Mouse (Mus musculus) heart, embryonic 11.5 days (tissue): ENCODE measurements around the gene Gp1bb. TPM values are rescaled to one million over a fixed set of nuclear protein-coding genes. Genes with fewer than 3 reads are reported as not detected.

ENCODE experiments used
- ATAC-seq: fragments of 200-750 bp; cut with Nextera tagmentation; replicated peaks from 2 replicates; pipeline ENCODE4 v1.8.0; 2017; ENCODE audit warnings: moderate library complexity; ENCODE audit not compliant: insufficient number of reproducible peaks, low FRiP score, low TSS enrichment
- H3K27ac ChIP-seq: fragments of 300-500 bp; sonication (generic); 2 replicates; pipeline ENCODE4 v1.5.1; 2014; ENCODE audit warnings: mild to moderate bottlenecking, low read depth, low read length
- H3K27me3 ChIP-seq: fragments of 300-500 bp; sonication (generic); 2 replicates; pipeline ENCODE4 v1.6.1; 2014; ENCODE audit warnings: mild to moderate bottlenecking, low read length, mixed read lengths; ENCODE audit not compliant: control insufficient read depth, insufficient read depth
- H3K36me3 ChIP-seq: fragments of 300-500 bp; sonication (generic); 2 replicates; pipeline ENCODE4 v1.6.1; 2014; ENCODE audit warnings: mild to moderate bottlenecking, low read length, moderate library complexity, mixed read lengths; ENCODE audit not compliant: control insufficient read depth, insufficient read depth
- H3K4me1 ChIP-seq: fragments of 300-500 bp; sonication (generic); 2 replicates; pipeline ENCODE4 v1.6.1; 2014; ENCODE audit warnings: low read length; ENCODE audit not compliant: control insufficient read depth, insufficient read depth
- H3K4me2 ChIP-seq: fragments of 300-500 bp; sonication (generic); 2 replicates; pipeline ENCODE4 v1.6.1; 2014; ENCODE audit warnings: mild to moderate bottlenecking, moderate library complexity
- H3K4me3 ChIP-seq: fragments of 300-500 bp; sonication (generic); 2 replicates; pipeline ENCODE4 v1.5.1; 2014; ENCODE audit warnings: low read depth, low read length
- H3K9ac ChIP-seq: fragments of 300-500 bp; sonication (generic); 2 replicates; pipeline ENCODE4 v1.6.1; 2014; ENCODE audit warnings: mild to moderate bottlenecking, low read depth, low read length, moderate library complexity
- H3K9me3 ChIP-seq: fragments of 300-500 bp; sonication (generic); replicated peaks from 2 replicates; pipeline ENCODE4 v1.6.1; 2016; ENCODE audit warnings: low read length; ENCODE audit not compliant: control insufficient read depth
- WGBS: fragments of 180-500 bp; shearing (Covaris S2); extraction: QIAGEN DNeasy Blood & Tissue Kit; methylation state at CpG from one replicate; pipeline ENCODE4 v1.1.7; 2014; ENCODE audit not compliant: insufficient replicate concordance; 5-methylcytosine and 5-hydroxymethylcytosine counted together
- polyA plus RNA-seq: library from polyadenylated mRNA; unstranded; fragments of >200 nt; fragmentation: Nextera tagmentation; extraction: Ambion mirVana; gene quantifications from 2 replicates; pipeline ENCODE4 v1.2.1, GENCODE M21; 2014

The Gp1bb gene
- polyA plus RNA-seq, result 8.3 and 8.6 TPM in 2 replicates

DNA sequence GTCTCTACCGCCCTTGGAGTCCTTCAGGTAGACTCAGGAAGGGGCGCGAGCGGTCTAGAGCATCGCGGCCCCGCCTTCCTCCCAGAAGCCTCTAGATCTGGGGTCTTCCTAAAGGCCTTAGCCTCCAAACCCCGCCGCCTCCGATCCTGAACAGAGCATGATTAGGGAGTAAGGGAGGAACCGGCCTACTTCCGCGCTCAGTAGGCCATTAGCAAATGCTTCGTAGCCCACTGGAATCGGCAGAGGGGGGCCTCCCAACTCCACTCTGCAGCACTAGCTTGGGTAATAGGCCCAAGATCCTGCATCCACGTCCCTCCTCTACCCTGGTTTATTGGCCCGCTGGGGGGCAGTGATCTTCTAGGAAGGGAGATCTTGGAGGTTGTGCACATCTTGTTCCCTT lies at the start of gene Gp1bb:
Gene Gp1bb, minus strand, starts transcription at position 385 of the 400 bp plus-strand sequence.
- 4% methylated on average over 17 of the region's 17 CpGs for WGBS
- H3K27ac ChIP-seq, result no peak within 1 kb of the TSS
- H3K4me2 ChIP-seq, result peak within 1 kb of the TSS; percentile 97
- no peak within 1 kb of the TSS for H3K9ac ChIP-seq
- peak within 1 kb of the TSS; percentile 56 for H3K4me3 ChIP-seq
- H3K27me3 ChIP-seq, result peaks cover 98% of the 10 kb centered on the region
- no peaks in the 10 kb centered on the region for H3K36me3 ChIP-seq
- H3K4me1 ChIP-seq, result peaks cover 28% of the 10 kb centered on the region
- ATAC-seq, result no peak
- H3K9me3 ChIP-seq, result no peaks in the 10 kb centered on the region

DNA sequence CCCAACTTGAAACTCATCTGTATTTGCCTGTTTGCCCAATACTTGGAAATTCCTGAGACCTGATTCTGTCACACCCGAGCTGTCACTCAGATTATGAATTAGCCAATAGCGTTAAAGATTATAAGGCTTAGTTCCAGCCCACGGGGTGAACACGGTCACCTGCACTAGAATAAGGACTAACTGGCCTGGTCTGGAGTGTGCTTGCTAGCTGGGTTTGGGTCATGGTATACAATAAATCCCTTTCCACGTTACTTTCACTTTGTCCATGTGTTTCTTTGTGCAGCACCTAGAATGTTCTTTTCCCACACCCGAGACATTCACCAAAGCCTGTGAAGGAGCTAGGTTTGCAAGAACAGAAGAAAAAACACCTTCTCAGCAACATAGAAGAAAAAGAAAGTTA lies 47.7 kb upstream of the Gp1bb start:
- Histone ChIP-seq H3K27ac (no peak overlapping the region), H3K9me3 (no peaks in the 10 kb centered on the region), H3K27me3 (no peaks in the 10 kb centered on the region), H3K4me1 (no peaks in the 10 kb centered on the region), H3K36me3 (no peaks in the 10 kb centered on the region), H3K9ac (no peak overlapping the region), H3K4me3 (no peak overlapping the region), H3K4me2 (no peak overlapping the region)
- no peak for ATAC-seq
- 66% methylated on average over 6 of the region's 6 CpGs for WGBS

GRCm38 (mm10) chr16:18658597-18658996 lies 36.4 kb upstream of the Gp1bb start:
- no peaks in the 10 kb centered on the region for H3K36me3 ChIP-seq
- H3K4me2 ChIP-seq, result no peak overlapping the region
- H3K27ac ChIP-seq, result no peak overlapping the region
- H3K9ac ChIP-seq, result no peak overlapping the region
- no peaks in the 10 kb centered on the region for H3K4me1 ChIP-seq
- no peak for ATAC-seq
- no peaks in the 10 kb centered on the region for H3K27me3 ChIP-seq
- no peaks in the 10 kb centered on the region for H3K9me3 ChIP-seq
- H3K4me3 ChIP-seq, result no peak overlapping the region
- 61% methylated on average over 4 of the region's 4 CpGs for WGBS

GRCm38 (mm10) chr16:18655372-18656098 lies 33.3 kb upstream of the Gp1bb start:
- H3K4me1 ChIP-seq, result no peaks in the 10 kb centered on the region
- H3K9me3 ChIP-seq, result no peaks in the 10 kb centered on the region
- WGBS, result 54% methylated on average over 5 of the region's 5 CpGs
- ATAC-seq, result no peak
- no peaks in the 10 kb centered on the region for H3K36me3 ChIP-seq
- no peak overlapping the region for H3K4me3 ChIP-seq
- no peaks in the 10 kb centered on the region for H3K27me3 ChIP-seq
- no peak overlapping the region for H3K27ac ChIP-seq
- H3K9ac ChIP-seq, result no peak overlapping the region
- H3K4me2 ChIP-seq, result no peak overlapping the region

- H3K36me3 ChIP-seq, result no peaks in the 10 kb centered on the region
- no peak for ATAC-seq
- H3K9me3 ChIP-seq, result no peaks in the 10 kb centered on the region
- H3K4me3 ChIP-seq, result no peak overlapping the region
- no peak overlapping the region for H3K27ac ChIP-seq
- whole genome bisulfite sequencing, result 77% methylated on average over 6 of the region's 6 CpGs
- H3K27me3 ChIP-seq, result no peaks in the 10 kb centered on the region
- H3K9ac ChIP-seq, result no peak overlapping the region
- no peaks in the 10 kb centered on the region for H3K4me1 ChIP-seq
- H3K4me2 ChIP-seq, result no peak overlapping the region
Measured at GRCm38 (mm10) chr16:18653290-18654160, 31.3 kb upstream of the Gp1bb start.

- no peaks in the 10 kb centered on the region for H3K36me3 ChIP-seq
- no peaks in the 10 kb centered on the region for H3K4me1 ChIP-seq
- no peaks in the 10 kb centered on the region for H3K27me3 ChIP-seq
- no peak overlapping the region for H3K9ac ChIP-seq
- 0 out of 2 replicates have a peak, but pooled peaks cover 3% of the 10 kb centered on the region for H3K9me3 ChIP-seq
- no peak overlapping the region for H3K4me2 ChIP-seq
- no peak overlapping the region for H3K27ac ChIP-seq
- 50% methylated on average over 3 of the region's 3 CpGs for WGBS
- ATAC-seq, result no peak
- H3K4me3 ChIP-seq, result no peak overlapping the region
Measured at GRCm38 (mm10) chr16:18649126-18649525, 26.9 kb upstream of the Gp1bb start.

- Histone ChIP-seq H3K9ac (no peak overlapping the region), H3K4me3 (no peak overlapping the region), H3K4me1 (no peaks in the 10 kb centered on the region), H3K4me2 (no peak overlapping the region), H3K36me3 (no peaks in the 10 kb centered on the region), H3K9me3 (0 out of 2 replicates have a peak, but pooled peaks cover 3% of the 10 kb centered on the region), H3K27ac (no peak overlapping the region), H3K27me3 (no peaks in the 10 kb centered on the region)
- ATAC-seq, result no peak
- WGBS, result 68% methylated on average over 6 of the region's 6 CpGs
Measured at GRCm38 (mm10) chr16:18645329-18645728, 23.1 kb upstream of the Gp1bb start.

GRCm38 (mm10) chr16:18644485-18644884 lies 22.3 kb upstream of the Gp1bb start:
- H3K27ac ChIP-seq, result no peak overlapping the region
- WGBS, result 75% methylated on average over 4 of the region's 4 CpGs
- H3K9me3 ChIP-seq, result 0 out of 2 replicates have a peak, but pooled peaks cover 3% of the 10 kb centered on the region
- no peaks in the 10 kb centered on the region for H3K36me3 ChIP-seq
- H3K4me3 ChIP-seq, result no peak overlapping the region
- H3K27me3 ChIP-seq, result no peaks in the 10 kb centered on the region
- no peak overlapping the region for H3K4me2 ChIP-seq
- H3K9ac ChIP-seq, result no peak overlapping the region
- ATAC-seq, result no peak
- no peaks in the 10 kb centered on the region for H3K4me1 ChIP-seq
